Mouse (Mus musculus) embryo, embryonic 10.5 days (tissue): ENCODE measurements around the gene Arl4a.
A peak's percentile ranks its signal among the peaks of the same experiment; 100 is the strongest.

Experiments used
- DNase-seq: peaks from one replicate; pipeline ENCODE4 v3.0.0-alpha.2; 2015; ENCODE audit warnings: low spot score

Gene Arl4a

GRCm38 (mm10) chr12:40009866-40010265 is 28.0 kb downstream of the Arl4a start:
- no peak for DNase-seq

GRCm38 (mm10) chr12:40008459-40008858 is 29.4 kb downstream of the Arl4a start:
- no peak for DNase-seq

GRCm38 (mm10) chr12:40004766-40005165 is 33.1 kb downstream of the Arl4a start:
- no peak for DNase-seq

- DNase-seq, result no peak
Measured at GRCm38 (mm10) chr12:39998853-39999195, 39.0 kb downstream of the Arl4a start.

GRCm38 (mm10) chr12:39998070-39998852 is 39.6 kb downstream of the Arl4a start:
- DNase-seq, result peak; percentile 67

- DNase-seq, result no peak
Measured at GRCm38 (mm10) chr12:39997651-39998050, 40.2 kb downstream of the Arl4a start.

- DNase-seq, result no peak
Measured at GRCm38 (mm10) chr12:39996015-39996414, 41.8 kb downstream of the Arl4a start.

- no peak for DNase-seq
Measured at GRCm38 (mm10) chr12:39995609-39996008, 42.2 kb downstream of the Arl4a start.

- DNase-seq, result no peak
Measured at GRCm38 (mm10) chr12:39992767-39993302, 45.0 kb downstream of the Arl4a start.

- DNase-seq, result peak; percentile 54
Measured at GRCm38 (mm10) chr12:39990830-39991780, 46.7 kb downstream of the Arl4a start.

GRCm38 (mm10) chr12:39989136-39989535 is 48.7 kb downstream of the Arl4a start:
- DNase-seq, result no peak

- DNase-seq, result no peak
Measured at GRCm38 (mm10) chr12:39987177-39987576, 50.6 kb downstream of the Arl4a start.

- DNase-seq, result no peak
Measured at GRCm38 (mm10) chr12:39985639-39986038, 52.2 kb downstream of the Arl4a start.

- DNase-seq, result no peak
Measured at GRCm38 (mm10) chr12:39979792-39980191, 58.0 kb downstream of the Arl4a start.

GRCm38 (mm10) chr12:39979066-39979465 is 58.8 kb downstream of the Arl4a start:
- no peak for DNase-seq

GRCm38 (mm10) chr12:39977996-39978590 is 59.7 kb downstream of the Arl4a start:
- DNase-seq, result no peak

- DNase-seq, result no peak
Measured at GRCm38 (mm10) chr12:39976426-39976825, 61.4 kb downstream of the Arl4a start.

- peak; percentile 65 for DNase-seq
Measured at GRCm38 (mm10) chr12:39975829-39976340, 61.9 kb downstream of the Arl4a start.

GRCm38 (mm10) chr12:39974977-39975583 is 62.7 kb downstream of the Arl4a start:
- peak; percentile 45 for DNase-seq

GRCm38 (mm10) chr12:39974273-39974672 is 63.6 kb downstream of the Arl4a start:
- no peak for DNase-seq

- no peak for DNase-seq
Measured at GRCm38 (mm10) chr12:39969500-39969899, 68.3 kb downstream of the Arl4a start.

- no peak for DNase-seq
Measured at GRCm38 (mm10) chr12:39968109-39968508, 69.7 kb downstream of the Arl4a start.
